Mouse (Mus musculus) left cerebral cortex, adult 9 months (tissue): Measurements from ENCODE around the gene Vpreb3.
"Not testable (repeated sequence)": the region's sequence is repeated elsewhere in the genome, so short reads cannot be mapped to it uniquely, and the experiment has no call there.

Experiments used
- DNase-seq, 2 experiments: peaks; one replicate each; pipeline ENCODE4 v3.0.0; 2022; ENCODE audit warnings: low spot score in 2 of 2

Vpreb3 gene

GRCm38 (mm10) chr10:75973846-75974245 lies 31.0 kb downstream of the Vpreb3 start:
- DNase-seq: no peak

DNA sequence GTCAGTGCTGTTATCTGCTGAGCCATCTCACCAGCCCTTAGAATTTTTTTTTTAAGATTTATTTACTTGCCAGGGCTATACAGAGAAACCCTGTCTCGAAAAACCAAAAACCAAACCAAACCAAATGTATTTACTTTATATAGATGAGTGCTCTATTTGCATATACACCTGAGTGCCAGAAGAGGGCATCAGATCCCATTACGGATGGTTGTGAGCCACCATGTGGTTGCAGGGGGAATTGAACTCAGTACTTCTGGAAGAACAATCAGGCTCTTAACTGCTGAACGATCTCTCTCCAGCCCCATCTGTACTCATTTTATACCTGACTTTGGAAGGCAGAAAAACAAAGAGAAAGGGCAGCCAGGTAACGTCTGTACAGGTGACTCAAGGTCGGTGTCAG lies 32.4 kb downstream of the Vpreb3 start:
- no peak for DNase-seq

- DNase-seq: no peak
These were observed 35.4 kb downstream of the Vpreb3 start for GRCm38 (mm10) chr10:75978119-75978834.

- no peak for DNase-seq
These were observed 35.9 kb downstream of the Vpreb3 start for GRCm38 (mm10) chr10:75978835-75979157.

DNA sequence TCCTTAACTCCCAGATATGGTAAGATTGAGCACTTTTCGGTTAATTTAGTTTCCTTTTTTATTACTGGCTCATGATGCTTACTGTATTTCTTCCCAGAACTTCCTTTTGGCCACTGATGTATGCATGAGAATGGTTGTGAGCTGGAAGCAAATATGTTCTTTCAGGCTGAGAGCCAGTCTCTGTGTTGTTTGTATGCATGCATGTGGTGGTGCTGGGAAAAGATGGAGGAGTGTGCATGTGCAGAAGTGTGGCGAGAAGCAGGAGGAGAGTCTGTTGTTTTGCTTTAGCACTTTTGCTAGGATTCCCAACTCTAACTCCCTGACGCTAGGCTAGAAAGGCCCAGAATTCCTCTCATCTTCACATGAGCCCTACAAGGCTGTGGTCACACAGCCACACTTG lies 36.6 kb downstream of the Vpreb3 start:
- no peak for DNase-seq

DNA sequence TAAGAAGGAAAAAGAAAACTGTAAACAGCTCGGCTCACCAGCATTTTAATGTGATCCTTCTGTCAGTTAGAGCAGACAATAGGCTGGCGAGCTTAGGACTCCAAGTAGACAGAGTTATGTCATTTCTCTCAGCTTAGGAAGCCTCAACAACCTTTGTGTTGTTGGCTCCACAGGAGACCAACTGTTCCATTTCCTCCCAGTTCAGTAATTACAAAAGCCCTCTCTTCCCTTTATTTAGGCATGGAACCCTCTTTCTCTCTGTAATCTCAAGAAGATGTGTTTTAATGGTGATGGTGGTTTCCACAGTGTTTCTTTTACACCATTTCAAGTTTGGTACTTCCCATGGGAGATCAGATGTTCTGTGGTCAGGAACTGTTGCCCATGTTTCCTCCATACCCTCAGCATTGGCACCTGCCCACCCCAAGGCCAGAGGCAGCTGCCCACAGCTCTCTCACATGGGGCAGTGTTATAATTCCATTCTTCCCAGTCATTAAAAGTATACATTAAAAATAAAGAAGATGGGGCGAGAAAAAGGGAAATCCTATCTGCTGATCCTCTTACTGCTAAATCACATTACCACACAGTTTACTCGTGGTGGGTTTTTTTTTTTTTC lies 47.7 kb downstream of the Vpreb3 start:
- DNase-seq: no peak

- no peak for DNase-seq
These were observed 50.9 kb downstream of the Vpreb3 start for GRCm38 (mm10) chr10:75993616-75994240.

DNA sequence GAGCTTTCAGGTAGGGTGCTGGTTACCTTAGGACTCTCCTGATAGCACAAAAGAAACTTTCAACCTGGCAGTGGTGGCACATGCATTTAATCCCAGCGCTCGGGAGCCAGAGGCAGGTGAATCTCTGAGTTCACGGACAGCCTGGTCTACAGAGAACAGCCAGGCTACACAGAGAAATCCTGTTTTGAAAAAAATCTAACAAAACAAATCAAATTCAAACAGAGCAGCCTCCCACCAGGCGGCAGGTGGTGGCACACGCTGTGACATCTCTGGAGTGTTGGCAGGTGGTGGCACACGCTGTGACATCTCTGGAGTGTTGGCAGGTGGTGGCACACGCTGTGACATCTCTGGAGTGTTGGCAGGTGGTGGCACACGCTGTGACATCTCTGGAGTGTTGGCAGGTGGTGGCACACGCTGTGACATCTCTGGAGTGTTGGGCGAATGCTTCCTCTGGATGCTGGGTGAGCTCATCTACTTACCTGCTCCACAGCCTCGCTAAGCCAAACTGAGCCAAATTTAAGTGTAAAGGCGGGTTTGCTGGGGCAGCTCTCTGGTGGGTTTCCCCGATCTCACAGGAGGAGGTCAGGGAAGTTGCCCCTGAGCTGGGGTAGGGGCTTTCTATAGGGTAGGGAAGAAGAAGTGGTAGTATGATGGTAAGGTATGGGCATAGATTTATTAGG lies 51.8 kb downstream of the Vpreb3 start:
- not testable (repeated sequence) for DNase-seq

- no peak for DNase-seq
These were observed 52.6 kb downstream of the Vpreb3 start for GRCm38 (mm10) chr10:75995463-75995862.

DNA sequence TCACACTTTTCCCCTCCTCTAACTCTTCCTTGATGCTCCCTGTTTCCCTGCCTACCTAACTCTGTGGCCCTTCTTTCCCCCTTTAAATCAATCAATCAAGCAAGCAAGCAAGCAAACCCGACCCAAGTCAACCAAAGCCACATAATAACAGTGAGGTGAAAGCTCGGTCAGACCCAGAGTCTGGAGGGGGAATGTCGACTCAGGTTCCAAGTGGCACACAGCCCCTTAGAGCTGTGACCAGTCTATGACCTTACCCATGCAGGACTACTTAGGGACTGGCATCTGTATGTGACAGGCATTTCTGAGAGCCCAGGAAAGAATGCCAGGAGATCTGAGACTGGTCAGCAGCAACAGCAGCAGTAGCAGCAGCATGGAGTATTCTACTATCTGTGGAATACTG lies 53.5 kb downstream of the Vpreb3 start:
- DNase-seq: no peak
